8 mouse cellular contexts compared by ENCODE assay signal in genomic region chr13:51202844-51203173, GRCm38 (mm10). TPM values are rescaled to one million over a fixed set of nuclear protein-coding genes. Genes with fewer than 3 reads are reported as not detected.
A peak's percentile ranks its signal among the peaks of the same experiment; 100 is the strongest.
DNase-seq lines count a peak whose midpoint lies in the region; ATAC-seq and TF ChIP-seq lines count a peak whose summit lies in the region.
"Not testable (repeated sequence)": the region's sequence is repeated elsewhere in the genome, so short reads cannot be mapped to it uniquely, and the experiment has no call there.

No protein-coding gene starts in this region.

- DNase-seq in adrenal gland, postnatal 14 days: peak; percentile 66
- DNase-seq in heart, adult 18-20 months: peak; percentile 42 to 64
- DNase-seq in left cerebral cortex, postnatal 25 days (ENCODE audit: low spot score in 2 of 2): peak; percentile 53 to 59
- peak; percentile 36 for DNase-seq in right cerebral cortex, postnatal 14 days
- peak; percentile 27 for DNase-seq in urinary bladder, postnatal 14 days (ENCODE audit: low spot score)

- H3K4me3 ChIP-seq in embryonic facial prominence, embryonic 12.5 days: 0 out of 2 replicates have a peak overlapping the region, but pooled peaks have one; percentile 18
- H3K4me3 ChIP-seq in intestine, postnatal 0 days (ENCODE audit: low read depth, low read length): 0 out of 2 replicates have a peak overlapping the region, but pooled peaks have one; percentile 11

- peak overlapping the region; percentile 49 for H3K4me2 ChIP-seq in embryonic facial prominence, embryonic 12.5 days (replicated peaks)
- H3K4me2 ChIP-seq in intestine, postnatal 0 days (replicated peaks; ENCODE audit: low read depth): peak overlapping the region; percentile 61

- H3K9ac ChIP-seq in embryonic facial prominence, embryonic 12.5 days; intestine, postnatal 0 days (ENCODE audit: low read depth, low read length): not testable (repeated sequence)

- TF ChIP-seq CTCF in intestine, postnatal 0 days (IDR thresholded peaks at IDR 0.05; ENCODE audit: low read depth): peak; percentile 46

- H3K27ac ChIP-seq in embryonic facial prominence, embryonic 12.5 days; intestine, postnatal 0 days (ENCODE audit: low read depth, low read length): not testable (repeated sequence)

- not testable (repeated sequence) for H3K4me1 ChIP-seq in embryonic facial prominence, embryonic 12.5 days; intestine, postnatal 0 days (replicated peaks; ENCODE audit: control insufficient read depth, insufficient read depth, low read length)

- intact Hi-C loops in left cerebral cortex, postnatal 25 days (cut with DNase I): not testable (repeated sequence)

- not testable (repeated sequence) for H3K27me3 ChIP-seq in embryonic facial prominence, embryonic 12.5 days; intestine, postnatal 0 days (replicated peaks; ENCODE audit: control insufficient read depth, insufficient read depth, low read length)

- WGBS in embryonic facial prominence, embryonic 12.5 days: 2% methylated on average over 28 of the region's 28 CpGs
- WGBS in intestine, postnatal 0 days: 4% methylated on average over 28 of the region's 28 CpGs

- not testable (repeated sequence) for H3K36me3 ChIP-seq in embryonic facial prominence, embryonic 12.5 days; intestine, postnatal 0 days (ENCODE audit: control insufficient read depth, insufficient read depth)

- not testable (repeated sequence) for H3K9me3 ChIP-seq in embryonic facial prominence, embryonic 12.5 days; intestine, postnatal 0 days (ENCODE audit: control insufficient read depth)

- not testable (repeated sequence) for ATAC-seq in embryonic facial prominence, embryonic 12.5 days (ENCODE audit: insufficient number of reproducible peaks, insufficient read depth, low FRiP score, low TSS enrichment); intestine, postnatal 0 days
- peak; percentile 73 for ATAC-seq in megakaryocyte-erythroid progenitor cell, adult 5-6 weeks (replicated peaks; ENCODE audit: low FRiP score, low TSS enrichment, poor library complexity, severe bottlenecking)

RNA-seq across cellular contexts. Expression of gene Nxnl2, which starts 32.0 kb away (rescaled TPM):
- total RNA-seq in adrenal gland, postnatal 14 days (2021): 0.56 and 0.64 TPM in 2 replicates
- 4.2 and 4.6 TPM in 2 replicates for polyA plus RNA-seq in embryonic facial prominence, embryonic 12.5 days (2016; fragmentation: Nextera tagmentation; extraction: Ambion mirVana)
- total RNA-seq in heart, adult 18-20 months (2021): 1 to 10 TPM in 1 of 2 experiments, under 1 TPM in 1; 0.62 to 1.3 TPM
- polyA plus RNA-seq in intestine, postnatal 0 days (2015; fragmentation: Nextera tagmentation; extraction: Ambion mirVana): 5.0 and 6.1 TPM in 2 replicates
- total RNA-seq in left cerebral cortex, postnatal 25 days (2021): under 1 TPM; 0.30 to 0.41 TPM
- not detected in 2 replicates for total RNA-seq in megakaryocyte-erythroid progenitor cell, adult 5-6 weeks (2014; fragmentation: Nextera tagmentation)
- total RNA-seq in megakaryocyte-erythroid progenitor cell, adult 5-6 weeks (2017): not detected in 2 replicates
